Mouse (Mus musculus): ENCODE measurements around the gene Kynu.

- TF ChIP-seq CTCF (IDR thresholded peaks at IDR 0.05; ENCODE audit: insufficient read depth, low read depth, low read length) (no peak), POLR2A (IDR thresholded peaks at IDR 0.05; ENCODE audit: insufficient read depth, low read depth, low read length) (no peak)
Measured at GRCm38 (mm10) chr2:43585508-43585907, 30.4 kb downstream of the Kynu start.

Data from olfactory bulb, adult 2 months (tissue).